Mouse (Mus musculus): ENCODE results near the gene Ak9. TPM values are rescaled to one million over a fixed set of nuclear protein-coding genes. Genes with fewer than 3 reads are reported as not detected.

The Ak9 gene
- polyA plus RNA-seq, 1 experiment, result not detected

- peaks cover 1% of the 10 kb centered on the region for H3K79me3 ChIP-seq (ENCODE audit: low read depth)
- H3K36me3 ChIP-seq (ENCODE audit: control insufficient read depth, insufficient read depth), result no peaks in the 10 kb centered on the region
- H3K4me3 ChIP-seq (ENCODE audit: insufficient read depth, poor library complexity, severe bottlenecking), result no peak overlapping the region
- TF ChIP-seq CEBPB (IDR thresholded peaks at IDR 0.05; ENCODE audit: low read depth) (no peak), FOSL1 (IDR thresholded peaks at IDR 0.05; ENCODE audit: insufficient read depth, low read length, poor library complexity, severe bottlenecking) (no peak), USF1 (IDR thresholded peaks at IDR 0.05; ENCODE audit: low read depth) (no peak), MYOG (IDR thresholded peaks at IDR 0.05; ENCODE audit: control insufficient read depth, extremely low read depth, insufficient read length) (no peak), MYOD1 (IDR thresholded peaks at IDR 0.05; ENCODE audit: control insufficient read depth, insufficient read length, low read depth) (no peak), MAX (IDR thresholded peaks at IDR 0.05) (no peak)
- H3K27me3 ChIP-seq (ENCODE audit: control insufficient read depth, insufficient read depth, insufficient read length), result no peaks in the 10 kb centered on the region
- peaks cover 6% of the 10 kb centered on the region for H3K79me2 ChIP-seq (ENCODE audit: control insufficient read depth, insufficient read depth)
- H3ac ChIP-seq (ENCODE audit: control insufficient read depth, insufficient read length, low read depth), result no peak overlapping the region
Measured at GRCm38 (mm10) chr10:41300161-41300560, 3.6 kb upstream of the Ak9 start.

DNA sequence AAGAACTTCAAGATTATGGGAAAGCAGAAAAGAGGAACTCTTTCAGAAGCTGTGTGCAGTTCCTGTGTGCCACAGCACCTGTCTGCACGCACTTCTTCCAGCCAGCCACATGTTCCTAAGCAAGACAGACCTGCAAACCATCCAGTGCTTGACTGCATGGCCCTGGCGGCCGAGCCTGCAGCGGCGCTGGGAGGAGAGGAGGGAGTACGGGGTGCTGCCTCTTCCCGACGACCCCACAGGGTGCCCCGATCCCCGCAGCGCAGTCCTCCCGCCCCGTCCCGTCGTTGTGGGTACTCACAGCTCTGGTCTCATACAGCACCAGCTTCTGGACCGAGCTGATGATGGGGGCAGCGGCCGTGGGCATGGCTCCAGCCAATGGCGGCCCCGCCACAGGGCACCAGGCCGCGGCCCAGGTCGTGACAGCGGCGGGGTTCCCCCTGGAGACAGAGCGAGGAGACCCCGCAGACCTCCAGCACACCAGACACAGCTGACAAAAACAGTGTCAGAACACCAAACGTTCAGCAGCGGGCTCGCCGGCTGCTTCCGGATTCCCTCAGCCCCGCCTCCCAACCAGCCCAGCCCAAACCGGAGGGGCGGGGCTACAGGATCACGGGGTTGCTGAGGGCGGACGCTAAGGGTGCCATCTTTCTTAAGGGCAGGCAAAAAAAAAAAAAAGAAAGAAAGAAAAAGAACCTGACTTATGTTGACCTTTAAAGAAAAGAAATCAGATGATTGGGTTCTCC is 920 bp upstream of the Ak9 start, which contains the start of gene Fig4:
Fig4 (minus strand) TSS at position 572 of the 743 bp plus-strand sequence.
- Histone ChIP-seq H3K4me3 (ENCODE audit: insufficient read depth, poor library complexity, severe bottlenecking) (peak within 1 kb of the TSS; percentile 83), H3K79me3 (ENCODE audit: low read depth) (peaks cover 1% of the 10 kb centered on the region), H3K79me2 (ENCODE audit: control insufficient read depth, insufficient read depth) (peaks cover 6% of the 10 kb centered on the region), H3K36me3 (ENCODE audit: control insufficient read depth, insufficient read depth) (no peaks in the 10 kb centered on the region), H3ac (ENCODE audit: control insufficient read depth, insufficient read length, low read depth) (peak within 1 kb of the TSS; percentile 87), H3K27me3 (ENCODE audit: control insufficient read depth, insufficient read depth, insufficient read length) (peaks cover 3% of the 10 kb centered on the region)
- TF ChIP-seq MAX (IDR thresholded peaks at IDR 0.05), result no peak
- peak; percentile 89 for TF ChIP-seq USF1 (IDR thresholded peaks at IDR 0.05; ENCODE audit: low read depth)

DNA sequence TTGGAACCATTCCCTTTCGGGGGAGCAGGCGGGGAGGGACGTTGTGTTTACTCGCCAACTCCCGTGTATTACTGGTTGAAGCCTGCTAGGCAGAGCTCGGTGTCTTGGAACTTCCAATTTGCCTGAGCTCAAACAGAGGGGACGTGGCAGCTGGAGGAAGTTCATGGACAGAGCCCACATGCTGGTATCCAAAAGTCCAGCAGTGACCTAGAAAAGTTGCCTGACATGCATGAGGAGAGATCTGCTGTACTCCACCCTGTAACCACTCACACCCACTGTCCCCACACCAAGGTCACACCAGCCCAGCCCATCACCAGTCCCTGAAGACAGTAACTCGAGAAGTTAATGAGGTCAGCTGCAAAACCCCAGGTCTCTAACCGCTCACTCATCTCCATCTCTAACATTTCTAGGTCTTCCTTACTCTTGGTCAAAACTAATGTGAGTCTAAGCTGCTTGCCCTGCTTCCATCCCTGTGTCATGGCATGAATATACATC is 1.2 kb downstream of the Ak9 start:
- H3ac ChIP-seq (ENCODE audit: control insufficient read depth, insufficient read length, low read depth), result no peak overlapping the region
- TF ChIP-seq MYOD1 (IDR thresholded peaks at IDR 0.05; ENCODE audit: control insufficient read depth, insufficient read length, low read depth) (no peak), CEBPB (IDR thresholded peaks at IDR 0.05; ENCODE audit: low read depth) (no peak), MAX (IDR thresholded peaks at IDR 0.05) (no peak), USF1 (IDR thresholded peaks at IDR 0.05; ENCODE audit: low read depth) (no peak), FOSL1 (IDR thresholded peaks at IDR 0.05; ENCODE audit: insufficient read depth, low read length, poor library complexity, severe bottlenecking) (no peak), MYOG (IDR thresholded peaks at IDR 0.05; ENCODE audit: control insufficient read depth, extremely low read depth, insufficient read length) (no peak), CTCF (IDR thresholded peaks at IDR 0.05; ENCODE audit: control insufficient read depth, insufficient read depth, insufficient read length) (no peak)
- H3K79me2 ChIP-seq (ENCODE audit: control insufficient read depth, insufficient read depth), result no peaks in the 10 kb centered on the region
- peaks cover 1% of the 10 kb centered on the region for H3K79me3 ChIP-seq (ENCODE audit: low read depth)
- H3K27me3 ChIP-seq (ENCODE audit: control insufficient read depth, insufficient read depth, insufficient read length), result peaks cover 4% of the 10 kb centered on the region
- no peaks in the 10 kb centered on the region for H3K36me3 ChIP-seq (ENCODE audit: control insufficient read depth, insufficient read depth)
- no peak overlapping the region for H3K4me3 ChIP-seq (ENCODE audit: insufficient read depth, poor library complexity, severe bottlenecking)

DNA sequence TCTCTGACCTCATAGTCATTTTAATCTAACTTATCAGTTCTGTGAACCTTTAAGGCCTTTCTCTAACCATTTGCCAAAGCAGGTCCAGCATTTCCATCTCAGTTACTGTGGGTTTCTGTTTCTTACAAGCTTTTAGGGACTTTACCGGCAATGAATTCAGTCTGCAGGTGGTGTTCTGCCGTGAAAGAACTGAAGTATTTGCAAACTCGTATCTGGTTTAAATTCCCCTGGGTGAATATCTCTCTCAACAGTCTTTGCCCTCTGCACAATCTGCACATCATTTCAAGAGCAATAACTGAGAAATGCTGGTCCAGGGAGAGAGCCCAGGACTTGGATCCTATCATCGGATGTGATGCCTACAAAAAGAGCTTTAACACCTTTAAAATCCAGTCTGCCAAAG is 4.4 kb downstream of the Ak9 start:
- TF ChIP-seq CTCF (IDR thresholded peaks at IDR 0.05; ENCODE audit: control insufficient read depth, insufficient read depth, insufficient read length) (no peak), MYOD1 (IDR thresholded peaks at IDR 0.05; ENCODE audit: control insufficient read depth, insufficient read length, low read depth) (no peak), MYOG (IDR thresholded peaks at IDR 0.05; ENCODE audit: control insufficient read depth, extremely low read depth, insufficient read length) (no peak), FOSL1 (IDR thresholded peaks at IDR 0.05; ENCODE audit: insufficient read depth, low read length, poor library complexity, severe bottlenecking) (no peak), USF1 (IDR thresholded peaks at IDR 0.05; ENCODE audit: low read depth) (no peak), MAX (IDR thresholded peaks at IDR 0.05) (no peak), CEBPB (IDR thresholded peaks at IDR 0.05; ENCODE audit: low read depth) (no peak)
- peaks cover 4% of the 10 kb centered on the region for H3K27me3 ChIP-seq (ENCODE audit: control insufficient read depth, insufficient read depth, insufficient read length)
- H3ac ChIP-seq (ENCODE audit: control insufficient read depth, insufficient read length, low read depth), result no peak overlapping the region
- no peaks in the 10 kb centered on the region for H3K79me3 ChIP-seq (ENCODE audit: low read depth)
- H3K36me3 ChIP-seq (ENCODE audit: control insufficient read depth, insufficient read depth), result no peaks in the 10 kb centered on the region
- H3K4me3 ChIP-seq (ENCODE audit: insufficient read depth, poor library complexity, severe bottlenecking), result no peak overlapping the region
- no peaks in the 10 kb centered on the region for H3K79me2 ChIP-seq (ENCODE audit: control insufficient read depth, insufficient read depth)

GRCm38 (mm10) chr10:41315866-41316265 is 12.1 kb downstream of the Ak9 start:
- TF ChIP-seq MYOG (IDR thresholded peaks at IDR 0.05; ENCODE audit: control insufficient read depth, extremely low read depth, insufficient read length), result no peak
- no peaks in the 10 kb centered on the region for H3K36me3 ChIP-seq (ENCODE audit: control insufficient read depth, insufficient read depth)
- no peaks in the 10 kb centered on the region for H3K79me2 ChIP-seq (ENCODE audit: control insufficient read depth, insufficient read depth)
- no peaks in the 10 kb centered on the region for H3K79me3 ChIP-seq (ENCODE audit: low read depth)
- H3ac ChIP-seq (ENCODE audit: control insufficient read depth, insufficient read length, low read depth), result no peak overlapping the region
- no peak overlapping the region for H3K4me3 ChIP-seq (ENCODE audit: insufficient read depth, poor library complexity, severe bottlenecking)
- no peaks in the 10 kb centered on the region for H3K27me3 ChIP-seq (ENCODE audit: control insufficient read depth, insufficient read depth, insufficient read length)

DNA sequence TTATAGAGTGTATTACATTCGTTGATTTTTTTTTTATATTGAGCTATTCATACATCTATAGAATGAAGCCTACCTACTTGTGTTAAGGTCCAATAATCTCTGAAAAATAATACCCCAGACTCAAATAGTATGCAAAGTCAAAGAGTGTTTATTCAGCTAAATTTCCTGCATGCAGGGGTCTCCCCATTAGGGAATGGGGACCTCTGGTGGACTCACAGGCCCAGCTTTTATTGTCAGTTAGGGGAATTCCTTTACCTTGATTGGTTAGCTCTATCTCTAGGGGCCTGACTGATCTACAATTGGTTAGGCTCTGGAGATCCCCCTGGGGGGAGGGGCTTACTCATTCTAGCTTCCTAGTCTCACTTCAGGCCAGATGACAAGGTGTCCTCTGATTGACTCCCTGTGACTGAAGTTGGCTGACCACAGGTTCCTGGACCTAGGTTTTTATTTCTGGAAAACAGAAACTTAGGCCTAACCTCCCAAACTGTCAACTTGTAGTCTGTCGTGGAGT is 28.8 kb downstream of the Ak9 start:
- Histone ChIP-seq H3K4me3 (ENCODE audit: insufficient read depth, poor library complexity, severe bottlenecking) (no peak overlapping the region), H3K27me3 (ENCODE audit: control insufficient read depth, insufficient read depth, insufficient read length) (peaks cover 4% of the 10 kb centered on the region), H3K79me2 (ENCODE audit: control insufficient read depth, insufficient read depth) (no peaks in the 10 kb centered on the region), H3ac (ENCODE audit: control insufficient read depth, insufficient read length, low read depth) (no peak overlapping the region), H3K79me3 (ENCODE audit: low read depth) (no peaks in the 10 kb centered on the region), H3K36me3 (ENCODE audit: control insufficient read depth, insufficient read depth) (no peaks in the 10 kb centered on the region)
- no peak for TF ChIP-seq CTCF (IDR thresholded peaks at IDR 0.05; ENCODE audit: control insufficient read depth, insufficient read depth, insufficient read length)
- no peak for TF ChIP-seq FOSL1 (IDR thresholded peaks at IDR 0.05; ENCODE audit: insufficient read depth, low read length, poor library complexity, severe bottlenecking)
- no peak for TF ChIP-seq CEBPB (IDR thresholded peaks at IDR 0.05; ENCODE audit: low read depth)
- no peak for TF ChIP-seq MYOG (IDR thresholded peaks at IDR 0.05; ENCODE audit: control insufficient read depth, extremely low read depth, insufficient read length)
- no peak for TF ChIP-seq USF1 (IDR thresholded peaks at IDR 0.05; ENCODE audit: low read depth)
- no peak for TF ChIP-seq MYOD1 (IDR thresholded peaks at IDR 0.05; ENCODE audit: control insufficient read depth, insufficient read length, low read depth)
- no peak for TF ChIP-seq MAX (IDR thresholded peaks at IDR 0.05)

Data from C2C12 (cell line).